Mouse (Mus musculus): ENCODE measurements around the gene Zbtb8b. TPM values are rescaled to one million over a fixed set of nuclear protein-coding genes. Genes with fewer than 3 reads are reported as not detected.

Gene Zbtb8b
- total and polyA plus RNA-seq, 3 experiments: 0.08 to 0.29 TPM; not detected in 1

GRCm38 (mm10) chr4:129455265-129455664 is 14.6 kb upstream of the Zbtb8b start:
- Histone ChIP-seq H3K9ac (ENCODE audit: control insufficient read depth, low read depth, low read length, poor library complexity, severe bottlenecking) (peak overlapping the region; percentile 51), H3K27ac (ENCODE audit: control insufficient read depth, low read depth, low read length) (no peak overlapping the region; the same call in 1 of the 2 replicates), H3K27me3 (ENCODE audit: control insufficient read depth in 1 of 2, insufficient read depth in 2 of 2, low read length in 2 of 2) (no peaks in the 10 kb centered on the region), H3K4me1 (ENCODE audit: control insufficient read depth in 1 of 2, insufficient read depth in 2 of 2, low read length in 2 of 2) (peaks cover 0 to 7% of the 10 kb centered on the region in 2 experiments; a peak in 3 of 4 replicates), H3K4me3 (ENCODE audit: control insufficient read depth in 1 of 2, insufficient read depth in 1 of 2, low read depth in 2 of 2, low read length in 2 of 2) (peak overlapping the region in 1 of 2 experiments; percentile 39; a peak in 3 of 4 replicates), H3K9me3 (replicated peaks; ENCODE audit: insufficient read depth, low read length) (no peaks in the 10 kb centered on the region), H3K79me2 (ENCODE audit: control insufficient read depth, insufficient read depth, low read length, poor library complexity) (no peaks in the 10 kb centered on the region), H3K36me3 (ENCODE audit: control insufficient read depth in 1 of 2, insufficient read depth in 2 of 2, low read length in 2 of 2) (no peaks in the 10 kb centered on the region; a peak in 1 of 4 replicates)
- peak; percentile 91 for TF ChIP-seq ZC3H11A (IDR thresholded peaks at IDR 0.05; ENCODE audit: low read depth, low read length)
- no peak for TF ChIP-seq MYB (IDR thresholded peaks at IDR 0.05; ENCODE audit: low read depth, low read length)
- TF ChIP-seq CTCF (IDR thresholded peaks at IDR 0.05 in 2 of 3, conservative IDR thresholded peaks at IDR 0.05 in 1 of 3; ENCODE audit: control insufficient read depth in 1 of 3, insufficient read depth in 1 of 3, low read depth in 2 of 3, low read length in 3 of 3, poor library complexity in 1 of 3, severe bottlenecking in 1 of 3): peak; percentile 70 to 99 (median 92)
- TF ChIP-seq SMC3 (IDR thresholded peaks at IDR 0.05; ENCODE audit: low read depth, low read length): peak; percentile 89
- TF ChIP-seq ZNF384 (IDR thresholded peaks at IDR 0.05; ENCODE audit: low read depth, low read length): peak; percentile 17; the same call in 1 of the 2 replicates
- no peak for TF ChIP-seq NELFE (IDR thresholded peaks at IDR 0.05; ENCODE audit: low read depth, low read length)
- no peak for TF ChIP-seq E2F4 (IDR thresholded peaks at IDR 0.05; ENCODE audit: borderline replicate concordance, low read depth, low read length)
- 0 out of 2 replicates have a peak, but pooled peaks have one; percentile 30 for TF ChIP-seq MXI1 (IDR thresholded peaks at IDR 0.05; ENCODE audit: low read depth, low read length)
- TF ChIP-seq SIN3A (IDR thresholded peaks at IDR 0.05; ENCODE audit: low read length): peak; percentile 65
- peak; percentile 87 for DNase-seq (ENCODE audit: low read depth, low spot score)

GRCm38 (mm10) chr4:129451471-129452169 is 11.0 kb upstream of the Zbtb8b start:
- H3K36me3 ChIP-seq (ENCODE audit: control insufficient read depth in 1 of 2, insufficient read depth in 2 of 2, low read length in 2 of 2): peaks cover 0 to 7% of the 10 kb centered on the region in 2 experiments; a peak in 2 of 4 replicates
- peak; percentile 98 for TF ChIP-seq TBP (IDR thresholded peaks at IDR 0.05; ENCODE audit: low read depth, low read length)
- TF ChIP-seq ZNF384 (IDR thresholded peaks at IDR 0.05; ENCODE audit: low read depth, low read length): no peak
- TF ChIP-seq CTCF (IDR thresholded peaks at IDR 0.05 in 2 of 3, conservative IDR thresholded peaks at IDR 0.05 in 1 of 3; ENCODE audit: control insufficient read depth in 1 of 3, insufficient read depth in 1 of 3, low read depth in 2 of 3, low read length in 3 of 3, poor library complexity in 1 of 3, severe bottlenecking in 1 of 3): no peak
- TF ChIP-seq MAFK (IDR thresholded peaks at IDR 0.05; ENCODE audit: borderline replicate concordance, low read depth, low read length): 0 out of 2 replicates have a peak, but pooled peaks have one; percentile 63
- TF ChIP-seq USF2 (IDR thresholded peaks at IDR 0.05; ENCODE audit: borderline replicate concordance in 1 of 2, insufficient read depth in 1 of 2, low read depth in 1 of 2, low read length in 2 of 2): no peak
- H3K4me1 ChIP-seq (ENCODE audit: control insufficient read depth in 1 of 2, insufficient read depth in 2 of 2, low read length in 2 of 2): peaks cover 2 to 24% of the 10 kb centered on the region in 2 experiments
- no peak overlapping the region for H3K9ac ChIP-seq (ENCODE audit: control insufficient read depth, low read depth, low read length, poor library complexity, severe bottlenecking)
- H3K9me3 ChIP-seq (replicated peaks; ENCODE audit: insufficient read depth, low read length): no peaks in the 10 kb centered on the region
- DNase-seq (ENCODE audit: low read depth, low spot score): peak; percentile 55
- no peaks in the 10 kb centered on the region for H3K27me3 ChIP-seq (ENCODE audit: control insufficient read depth in 1 of 2, insufficient read depth in 2 of 2, low read length in 2 of 2)
- no peak overlapping the region for H3K4me3 ChIP-seq (ENCODE audit: control insufficient read depth in 1 of 2, insufficient read depth in 1 of 2, low read depth in 2 of 2, low read length in 2 of 2)
- no peak overlapping the region for H3K27ac ChIP-seq (ENCODE audit: control insufficient read depth, low read depth, low read length)
- no peaks in the 10 kb centered on the region for H3K79me2 ChIP-seq (ENCODE audit: control insufficient read depth, insufficient read depth, low read length, poor library complexity)

Data from MEL (cell line).